Mouse (Mus musculus) ES-E14 (cell line): ENCODE data around the gene Psma7. TPM values are rescaled to one million over a fixed set of nuclear protein-coding genes. Genes with fewer than 3 reads are reported as not detected.
A peak's percentile ranks its signal among the peaks of the same experiment; 100 is the strongest.

Experiments
- DNase-seq: peaks from one replicate; pipeline ENCODE4 v3.0.0-alpha.2; 2013; ENCODE audit warnings: low read depth, low spot score
- H3K27ac ChIP-seq: 2 replicates; pipeline ENCODE4 v1.5.1; 2012; ENCODE audit warnings: low read depth, mild to moderate bottlenecking, low read length, moderate library complexity, mixed read lengths; ENCODE audit not compliant: poor library complexity, insufficient read depth, severe bottlenecking
- H3K36me3 ChIP-seq: 2 replicates; pipeline ENCODE4 v1.6.1; 2012; ENCODE audit warnings: mild to moderate bottlenecking, low read length, moderate library complexity, mixed read lengths; ENCODE audit not compliant: control insufficient read depth, poor library complexity, insufficient read depth, severe bottlenecking
- H3K4me1 ChIP-seq, 2 experiments: fragments of 150-350 bp in 1 of 2; sonication (generic) in 1 of 2; 2 replicates each; pipeline ENCODE4 v1.6.1; 2012; ENCODE audit warnings: low read length in 2 of 2, mild to moderate bottlenecking in 1 of 2, mixed read lengths in 1 of 2; ENCODE audit not compliant: control insufficient read depth in 2 of 2, insufficient read depth in 2 of 2, poor library complexity in 1 of 2
- H3K4me3 ChIP-seq, 2 experiments: fragments of 150-350 bp in 1 of 2; sonication (generic) in 1 of 2; 2 replicates each; pipeline ENCODE4 v1.5.1; 2012; ENCODE audit warnings: low read length in 2 of 2, low read depth in 1 of 2, mild to moderate bottlenecking in 1 of 2, mixed read lengths in 1 of 2; ENCODE audit not compliant: insufficient read depth in 1 of 2, poor library complexity in 1 of 2, severe bottlenecking in 1 of 2
- H3K9ac ChIP-seq: 2 replicates; pipeline ENCODE4 v1.6.1; 2012; ENCODE audit warnings: low read depth, mild to moderate bottlenecking, low read length, mixed read lengths; ENCODE audit not compliant: poor library complexity, insufficient read depth, severe bottlenecking
- H3K9me3 ChIP-seq: fragments of 150-350 bp; sonication (generic); 2 replicates; pipeline ENCODE4 v1.6.1; 2012; ENCODE audit warnings: low read depth, mild to moderate bottlenecking, low read length; ENCODE audit not compliant: control insufficient read depth, insufficient read depth
- CHD2 ChIP-seq: IDR thresholded peaks from 2 replicates; pipeline ENCODE4 v1.6.1; 2014; ENCODE audit warnings: mild to moderate bottlenecking, low read depth, low read length, inconsistent platforms
- HCFC1 ChIP-seq: IDR thresholded peaks from 2 replicates; pipeline ENCODE4 v1.6.1; 2012; ENCODE audit warnings: low read length, inconsistent platforms, borderline replicate concordance; ENCODE audit not compliant: insufficient read depth
- MAFK ChIP-seq: IDR thresholded peaks from 2 replicates; pipeline ENCODE4 v1.6.1; 2014; ENCODE audit warnings: mild to moderate bottlenecking, low read depth, low read length, inconsistent platforms; ENCODE audit not compliant: insufficient read depth
- ZC3H11A ChIP-seq: IDR thresholded peaks from 2 replicates; pipeline ENCODE4 v1.6.1; 2012; ENCODE audit warnings: low read depth, mild to moderate bottlenecking, inconsistent platforms, low read length, borderline replicate concordance
- ZNF384 ChIP-seq: IDR thresholded peaks from 2 replicates; pipeline ENCODE4 v1.6.1; 2012; ENCODE audit warnings: low read depth, low read length, inconsistent platforms
- in situ Hi-C, 2 experiments: fragments of 600-800 bp; cut with MboI; formaldehyde crosslinking; loops; one replicate each; pipeline ENCODE4 v1.15.1; 2025; ENCODE audit warnings: low sequenced_read_pairs in 2 of 2, inconsistent platforms in 1 of 2; ENCODE audit not compliant: unreplicated experiment in 2 of 2
- total RNA-seq: library from RNA; depleted of rRNA; stranded (reverse); fragments of 300-350 nt; gene quantifications from 2 replicates; pipeline ENCODE4 v1.2.3, GENCODE M21; 2012

Gene Psma7
- total RNA-seq, 1 experiment = 381 TPM

- H3K27ac ChIP-seq = peak overlapping the region; percentile 41
Measured at GRCm38 (mm10) chr2:180025135-180025860, 16.9 kb downstream of the Psma7 start.

GRCm38 (mm10) chr2:180024401-180025098 lies 17.7 kb downstream of the Psma7 start, which contains the start of gene Lsm14b:
Gene Lsm14b (plus strand): TSS chr2:180024987.
- H3K4me3 ChIP-seq = peak within 1 kb of the TSS; percentile 76 to 97
- H3K4me1 ChIP-seq = peaks cover 0 to 6% of the 10 kb centered on the region in 2 experiments; a peak in 1 of 4 replicates
- DNase-seq = peak; percentile 95
- TF ChIP-seq ZC3H11A (no peak), HCFC1 (peak; percentile 48; the same call in 1 of the 2 replicates), MAFK (no peak), ZNF384 (no peak), CHD2 (no peak)
- peak within 1 kb of the TSS; percentile 41 for H3K27ac ChIP-seq
- peaks cover 22% of the 10 kb centered on the region for H3K36me3 ChIP-seq
- H3K9ac ChIP-seq = peak within 1 kb of the TSS; percentile 96
- H3K9me3 ChIP-seq = no peaks in the 10 kb centered on the region
- in situ Hi-C loops = no loop called here

More at GRCm38 (mm10) chr2:180025135-180025860, 16.9 kb downstream of the Psma7 start:
- Histone ChIP-seq H3K9ac (peak overlapping the region; percentile 96), H3K4me3 (peak overlapping the region; percentile 76 to 97), H3K36me3 (peaks cover 25% of the 10 kb centered on the region), H3K4me1 (peaks cover 0 to 6% of the 10 kb centered on the region in 2 experiments; a peak in 1 of 4 replicates), H3K9me3 (no peaks in the 10 kb centered on the region)
- no peak for DNase-seq
- no peak for TF ChIP-seq MAFK
- no peak for TF ChIP-seq CHD2
- TF ChIP-seq ZNF384 = no peak
- TF ChIP-seq ZC3H11A = no peak
- TF ChIP-seq HCFC1 = no peak
- in situ Hi-C loops = no loop called here

DNA sequence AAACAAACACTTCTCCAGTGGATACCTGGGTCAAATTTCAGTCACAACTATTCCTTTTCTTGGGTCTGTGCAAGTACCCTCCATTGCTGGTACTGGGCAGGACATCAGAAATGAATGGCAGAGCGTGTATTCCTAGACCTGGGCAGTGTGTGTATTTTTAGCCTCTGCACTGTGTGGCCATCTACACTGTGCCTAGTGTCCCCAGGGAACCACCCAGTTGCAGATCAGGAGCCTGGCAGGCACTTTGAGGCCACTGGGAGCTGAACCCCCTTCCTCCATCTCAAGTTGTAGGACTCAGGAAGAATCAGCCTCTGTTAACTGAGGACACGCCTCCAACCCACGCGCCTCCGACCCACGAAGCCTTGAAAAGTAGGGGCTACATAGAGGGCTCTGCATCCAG lies 19.5 kb downstream of the Psma7 start:
- in situ Hi-C loops = no loop called here
- H3K4me3 ChIP-seq = no peak overlapping the region
- peaks cover 0 to 10% of the 10 kb centered on the region in 2 experiments; a peak in 1 of 4 replicates for H3K4me1 ChIP-seq
- H3K27ac ChIP-seq = no peak overlapping the region
- DNase-seq = no peak
- no peaks in the 10 kb centered on the region for H3K9me3 ChIP-seq
- TF ChIP-seq CHD2 = no peak
- no peak for TF ChIP-seq MAFK
- no peak for TF ChIP-seq ZC3H11A
- TF ChIP-seq ZNF384 = no peak
- no peak for TF ChIP-seq HCFC1
- H3K9ac ChIP-seq = no peak overlapping the region
- peaks cover 5% of the 10 kb centered on the region for H3K36me3 ChIP-seq

- no peaks in the 10 kb centered on the region for H3K36me3 ChIP-seq
- no peaks in the 10 kb centered on the region for H3K9me3 ChIP-seq
- no peak overlapping the region for H3K4me3 ChIP-seq
- TF ChIP-seq CHD2 (no peak), ZC3H11A (no peak), ZNF384 (no peak), MAFK (no peak), HCFC1 (no peak)
- H3K4me1 ChIP-seq = peaks cover 0 to 7% of the 10 kb centered on the region in 2 experiments; a peak in 1 of 4 replicates
- no peak overlapping the region for H3K27ac ChIP-seq
- DNase-seq = no peak
- in situ Hi-C loops = no loop called here
- H3K9ac ChIP-seq = no peak overlapping the region
Measured at GRCm38 (mm10) chr2:180020919-180021318, 21.3 kb downstream of the Psma7 start.
